8 mouse cellular contexts compared by ENCODE assay signal in genomic region chr13:58359304-58359653, GRCm38 (mm10). TPM values are rescaled to one million over a fixed set of nuclear protein-coding genes. Genes with fewer than 3 reads are reported as not detected.
A peak's percentile ranks its signal among the peaks of the same experiment; 100 is the strongest.
DNase-seq lines count a peak whose midpoint lies in the region; ATAC-seq and TF ChIP-seq lines count a peak whose summit lies in the region.

No protein-coding gene starts in this region.

- no peaks in the 10 kb centered on the region for H3K9me3 ChIP-seq in heart, embryonic 11.5 days (replicated peaks; ENCODE audit: control insufficient read depth, low read length)
- no peaks in the 10 kb centered on the region for H3K9me3 ChIP-seq in MEL (replicated peaks; ENCODE audit: insufficient read depth, low read length)
- no peaks in the 10 kb centered on the region for H3K9me3 ChIP-seq in forebrain, postnatal 0 days (ENCODE audit: low read length)

- TF ChIP-seq CTCF in MEL (IDR thresholded peaks at IDR 0.05 in 2 of 3, conservative IDR thresholded peaks at IDR 0.05 in 1 of 3; ENCODE audit: control insufficient read depth in 1 of 3, insufficient read depth in 1 of 3, low read depth in 2 of 3, low read length in 3 of 3, poor library complexity in 1 of 3, severe bottlenecking in 1 of 3) = no peak
- TF ChIP-seq CTCF in forebrain, postnatal 0 days (IDR thresholded peaks at IDR 0.05; ENCODE audit: low read depth) = no peak

- H3K27me3 ChIP-seq in heart, embryonic 11.5 days (ENCODE audit: control insufficient read depth, insufficient read depth, low read length) = no peaks in the 10 kb centered on the region
- peaks cover 0 to 4% of the 10 kb centered on the region in 2 experiments; a peak in 1 of 4 replicates for H3K27me3 ChIP-seq in MEL (ENCODE audit: control insufficient read depth in 1 of 2, insufficient read depth in 2 of 2, low read length in 2 of 2)
- H3K27me3 ChIP-seq in forebrain, postnatal 0 days (ENCODE audit: insufficient read depth, low read length) = no peaks in the 10 kb centered on the region

- ATAC-seq in heart, embryonic 11.5 days (replicated peaks; ENCODE audit: insufficient number of reproducible peaks, low FRiP score, low TSS enrichment) = peak; percentile 33; the same call in 1 of the 2 replicates
- no peak for ATAC-seq in forebrain, postnatal 0 days

- WGBS in heart, embryonic 11.5 days (ENCODE audit: insufficient replicate concordance) = 4% methylated on average over 7 of the region's 7 CpGs
- 6% methylated on average over 7 of the region's 7 CpGs for WGBS in forebrain, postnatal 0 days

- H3K9ac ChIP-seq in heart, embryonic 11.5 days (ENCODE audit: low read depth, low read length) = peak overlapping the region; percentile 23
- peak overlapping the region; percentile 69 for H3K9ac ChIP-seq in MEL (ENCODE audit: control insufficient read depth, low read depth, low read length, poor library complexity, severe bottlenecking)
- H3K9ac ChIP-seq in forebrain, postnatal 0 days = peak overlapping the region; percentile 60

- TF ChIP-seq EP300 in MEL (IDR thresholded peaks at IDR 0.05; ENCODE audit: low read depth in 1 of 2, low read length in 2 of 2) = no peak

- TF ChIP-seq POLR2A in MEL (IDR thresholded peaks at IDR 0.05; ENCODE audit: control insufficient read depth in 1 of 2, insufficient read depth in 1 of 2, low read depth in 1 of 2, low read length in 2 of 2, poor library complexity in 1 of 2) = peak in 1 of 2 experiments; percentile 47; a peak in 1 of 4 replicates

- no peak for TF ChIP-seq RAD21 in MEL (IDR thresholded peaks at IDR 0.05; ENCODE audit: low read depth, low read length)

- DNase-seq in heart, adult 9 months (ENCODE audit: low spot score in 2 of 2) = no peak
- no peak for DNase-seq in MEL (ENCODE audit: low read depth, low spot score)
- DNase-seq in forebrain, postnatal 0 days = no peak
- DNase-seq in lung, postnatal 14 days = peak; percentile 8
- DNase-seq in adrenal gland, adult 18-20 months (ENCODE audit: low spot score in 2 of 2) = no peak
- no peak for DNase-seq in natural killer cell, adult 2 months (ENCODE audit: low spot score in 2 of 2)
- no peak for DNase-seq in cerebellum, postnatal 4 days (ENCODE audit: low spot score in 2 of 2)

- no peaks in the 10 kb centered on the region for H3K4me1 ChIP-seq in heart, embryonic 11.5 days (ENCODE audit: control insufficient read depth, insufficient read depth, low read length)
- H3K4me1 ChIP-seq in MEL (ENCODE audit: control insufficient read depth in 1 of 2, insufficient read depth in 2 of 2, low read length in 2 of 2) = peaks cover 2 to 6% of the 10 kb centered on the region in 2 experiments; a peak in 2 of 4 replicates
- H3K4me1 ChIP-seq in forebrain, postnatal 0 days (ENCODE audit: insufficient read depth) = no peaks in the 10 kb centered on the region

- peak overlapping the region; percentile 95 for H3K4me2 ChIP-seq in heart, embryonic 11.5 days
- H3K4me2 ChIP-seq in forebrain, postnatal 0 days (ENCODE audit: low read depth) = peak overlapping the region; percentile 94

- H3K4me3 ChIP-seq in heart, embryonic 11.5 days (ENCODE audit: low read depth, low read length) = peak overlapping the region; percentile 66
- peak overlapping the region; percentile 67 to 88 for H3K4me3 ChIP-seq in MEL (ENCODE audit: control insufficient read depth in 1 of 2, insufficient read depth in 1 of 2, low read depth in 2 of 2, low read length in 2 of 2)
- H3K4me3 ChIP-seq in forebrain, postnatal 0 days (ENCODE audit: low read depth, low read length) = peak overlapping the region; percentile 68

- no peak overlapping the region for H3K27ac ChIP-seq in heart, embryonic 11.5 days (ENCODE audit: low read depth, low read length)
- peak overlapping the region; percentile 25 for H3K27ac ChIP-seq in MEL (ENCODE audit: control insufficient read depth, low read depth, low read length)
- H3K27ac ChIP-seq in forebrain, postnatal 0 days (ENCODE audit: low read depth, low read length) = no peak overlapping the region

- no peaks in the 10 kb centered on the region for H3K79me2 ChIP-seq in MEL (ENCODE audit: control insufficient read depth, insufficient read depth, low read length, poor library complexity)

- H3K36me3 ChIP-seq in heart, embryonic 11.5 days (ENCODE audit: control insufficient read depth, insufficient read depth, low read length) = no peaks in the 10 kb centered on the region
- no peaks in the 10 kb centered on the region for H3K36me3 ChIP-seq in MEL (ENCODE audit: control insufficient read depth in 1 of 2, insufficient read depth in 2 of 2, low read length in 2 of 2)
- no peaks in the 10 kb centered on the region for H3K36me3 ChIP-seq in forebrain, postnatal 0 days (ENCODE audit: insufficient read depth)

TF ChIP-seq in MEL, 35 proteins besides CTCF, POLR2A, EP300 and RAD21:
- TF ChIP-seq KAT2A (conservative IDR thresholded peaks at IDR 0.05; ENCODE audit: low read depth, low read length) (no peak), USF2 (IDR thresholded peaks at IDR 0.05; ENCODE audit: borderline replicate concordance in 1 of 2, insufficient read depth in 1 of 2, low read depth in 1 of 2, low read length in 2 of 2) (no peak), MYB (IDR thresholded peaks at IDR 0.05; ENCODE audit: low read depth, low read length) (no peak), CHD2 (IDR thresholded peaks at IDR 0.05; ENCODE audit: low read length) (no peak), SIN3A (IDR thresholded peaks at IDR 0.05; ENCODE audit: low read length) (peak; percentile 65), NRF1 (IDR thresholded peaks at IDR 0.05; ENCODE audit: insufficient read depth, low read depth, low read length, poor library complexity, severe bottlenecking) (no peak), TBP (IDR thresholded peaks at IDR 0.05; ENCODE audit: low read depth, low read length) (no peak), BHLHE40 (IDR thresholded peaks at IDR 0.05; ENCODE audit: borderline replicate concordance, low read depth, low read length) (no peak), ZKSCAN1 (IDR thresholded peaks at IDR 0.05; ENCODE audit: low read depth, low read length) (no peak), ZC3H11A (IDR thresholded peaks at IDR 0.05; ENCODE audit: low read depth, low read length) (no peak), ETS1 (IDR thresholded peaks at IDR 0.05; ENCODE audit: low read depth, low read length) (no peak), MXI1 (IDR thresholded peaks at IDR 0.05; ENCODE audit: low read depth, low read length) (0 out of 2 replicates have a peak, but pooled peaks have one; percentile 5), ZNF384 (IDR thresholded peaks at IDR 0.05; ENCODE audit: low read depth, low read length) (no peak), NELFE (IDR thresholded peaks at IDR 0.05; ENCODE audit: low read depth, low read length) (0 out of 2 replicates have a peak, but pooled peaks have one; percentile 23), E2F4 (IDR thresholded peaks at IDR 0.05; ENCODE audit: borderline replicate concordance, low read depth, low read length) (no peak), UBTF (IDR thresholded peaks at IDR 0.05; ENCODE audit: borderline replicate concordance, insufficient read depth, low read depth, low read length) (no peak), TCF12 (IDR thresholded peaks at IDR 0.05; ENCODE audit: low read depth, low read length) (no peak), HCFC1 (IDR thresholded peaks at IDR 0.05; ENCODE audit: low read depth, low read length) (0 out of 2 replicates have a peak, but pooled peaks have one; percentile 2), MAFK (IDR thresholded peaks at IDR 0.05; ENCODE audit: borderline replicate concordance, low read depth, low read length) (no peak)

RNA-seq across cellular contexts. Expression of gene Kif27, which starts 0.4 kb away (rescaled TPM):
- 0.31 and 0.66 TPM in 2 replicates for polyA plus RNA-seq in heart, embryonic 11.5 days (2014; fragmentation: Nextera tagmentation; extraction: Ambion mirVana)
- 0.13 and 0.42 TPM in 2 replicates for total RNA-seq in MEL (2012; rRNA removed)
- polyA plus RNA-seq in MEL (2012; ENCODE audit: insufficient read depth in 1 of 2, insufficient read length in 2 of 2, low read depth in 1 of 2, low replicate concordance in 2 of 2, missing spikeins in 1 of 2) = under 1 TPM in 1 of 2 experiments, not detected in 1; 0.13 TPM
- total RNA-seq in forebrain, postnatal 0 days (2014; rRNA removed) = 2.3 and 5.2 TPM in 2 replicates
- polyA plus RNA-seq in forebrain, postnatal 0 days (2015; fragmentation: Nextera tagmentation; extraction: Ambion mirVana) = 0.82 and 2.0 TPM in 2 replicates
- under 1 TPM; 0.70 to 0.90 TPM for total RNA-seq in adrenal gland, adult 18-20 months (2021)

RNA-seq across cellular contexts. Expression of gene 2210016F16Rik, which starts 25.7 kb away (rescaled TPM):
- 31.4 and 34.5 TPM in 2 replicates for polyA plus RNA-seq in heart, embryonic 11.5 days (2014; fragmentation: Nextera tagmentation; extraction: Ambion mirVana)
- total RNA-seq in MEL (2012; rRNA removed) = 0.08 and 0.10 TPM in 2 replicates
- polyA plus RNA-seq in MEL (2012; ENCODE audit: insufficient read depth in 1 of 2, insufficient read length in 2 of 2, low read depth in 1 of 2, low replicate concordance in 2 of 2, missing spikeins in 1 of 2) = under 1 TPM in 1 of 2 experiments, not detected in 1; 0.22 TPM
- 16.0 and 16.8 TPM in 2 replicates for total RNA-seq in forebrain, postnatal 0 days (2014; rRNA removed)
- polyA plus RNA-seq in forebrain, postnatal 0 days (2015; fragmentation: Nextera tagmentation; extraction: Ambion mirVana) = 14.2 TPM in 2 replicates
- 10 to 100 TPM; 23.5 to 30.0 TPM for total RNA-seq in adrenal gland, adult 18-20 months (2021)

RNA-seq across cellular contexts. Expression of gene Rmi1, which starts 42.8 kb away (rescaled TPM):
- 22.7 and 24.1 TPM in 2 replicates for polyA plus RNA-seq in heart, embryonic 11.5 days (2014; fragmentation: Nextera tagmentation; extraction: Ambion mirVana)
- 13.9 and 15.5 TPM in 2 replicates for total RNA-seq in MEL (2012; rRNA removed)
- 10 to 100 TPM in 1 of 2 experiments, not detected in 1; 21.4 TPM for polyA plus RNA-seq in MEL (2012; ENCODE audit: insufficient read depth in 1 of 2, insufficient read length in 2 of 2, low read depth in 1 of 2, low replicate concordance in 2 of 2, missing spikeins in 1 of 2)
- total RNA-seq in forebrain, postnatal 0 days (2014; rRNA removed) = 14.0 and 20.8 TPM in 2 replicates
- 14.2 and 18.7 TPM in 2 replicates for polyA plus RNA-seq in forebrain, postnatal 0 days (2015; fragmentation: Nextera tagmentation; extraction: Ambion mirVana)
- total RNA-seq in adrenal gland, adult 18-20 months (2021) = 10 to 100 TPM; 18.0 to 19.1 TPM

RNA-seq across cellular contexts. Expression of gene Hnrnpk, which starts 43.9 kb away (rescaled TPM):
- polyA plus RNA-seq in heart, embryonic 11.5 days (2014; fragmentation: Nextera tagmentation; extraction: Ambion mirVana) = 1,114 and 1,293 TPM in 2 replicates
- 542 and 594 TPM in 2 replicates for total RNA-seq in MEL (2012; rRNA removed)
- polyA plus RNA-seq in MEL (2012; ENCODE audit: insufficient read depth in 1 of 2, insufficient read length in 2 of 2, low read depth in 1 of 2, low replicate concordance in 2 of 2, missing spikeins in 1 of 2) = 1,000 to 10,000 TPM; 1,502 to 1,739 TPM
- total RNA-seq in forebrain, postnatal 0 days (2014; rRNA removed) = 737 and 787 TPM in 2 replicates
- 1,083 and 1,166 TPM in 2 replicates for polyA plus RNA-seq in forebrain, postnatal 0 days (2015; fragmentation: Nextera tagmentation; extraction: Ambion mirVana)
- total RNA-seq in adrenal gland, adult 18-20 months (2021) = 100 to 1,000 TPM; 806 to 881 TPM

Comparison
In these comparisons a context has a peak if more than half of its experiments do, and no peak if none do; other contexts are left out.
1. RNA of gene 2210016F16Rik, which starts 25.7 kb away (total RNA-seq): 23.5 to 30.0 TPM in adrenal gland, adult 18-20 months and 16.0 to 16.8 TPM in forebrain, postnatal 0 days; 0.08 to 0.10 TPM in MEL; every median in the first group is over 10 times any median in the second.
2. Peak in every context shown above with its lines, with median percentiles within 50 percentile points of each other: H3K4me3 ChIP-seq and H3K9ac ChIP-seq.